8 mouse cellular contexts compared by ENCODE assay signal in the genomic region with DNA sequence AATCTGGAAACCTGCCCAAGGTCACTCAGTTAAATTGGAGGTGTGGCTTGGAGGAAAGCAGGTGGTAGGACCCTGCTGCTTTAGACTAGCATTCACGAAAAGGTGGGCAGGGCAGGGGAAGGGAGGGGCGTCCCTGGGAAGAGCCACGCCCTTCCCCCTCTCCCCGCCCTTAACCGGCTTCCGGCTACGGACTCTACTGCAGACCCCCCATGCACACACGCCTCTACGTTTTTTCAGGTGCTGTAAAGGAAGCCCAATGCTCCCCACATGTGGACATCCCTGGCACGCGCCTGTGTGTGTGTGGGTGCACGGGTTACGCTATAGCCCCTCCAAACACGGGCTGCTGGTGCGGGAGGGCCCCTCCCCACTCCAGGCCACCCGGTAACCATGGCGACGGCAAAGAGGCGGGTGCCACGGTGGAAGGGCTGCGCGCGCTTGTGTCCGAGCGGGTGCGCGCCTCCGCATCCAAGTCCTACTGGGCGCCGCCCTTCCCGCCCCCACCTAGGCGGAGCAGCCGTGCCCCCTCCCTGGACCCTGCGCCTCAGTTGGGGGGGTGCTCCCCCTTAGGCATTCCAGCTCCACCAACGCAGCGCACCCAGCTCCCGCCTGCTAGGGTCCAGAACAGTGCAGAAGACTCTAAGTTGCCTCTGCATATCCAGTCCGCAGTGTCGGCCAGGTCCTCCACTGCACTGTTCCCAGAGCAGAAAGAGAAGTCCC. TPM values are rescaled to one million over a fixed set of nuclear protein-coding genes. Genes with fewer than 3 reads are reported as not detected.
DNase-seq lines count a peak whose midpoint lies in the region; ATAC-seq and TF ChIP-seq lines count a peak whose summit lies in the region.

No protein-coding gene starts in this region.

- H3K4me3 ChIP-seq in ES-E14 (ENCODE audit: insufficient read depth in 1 of 2, low read depth in 1 of 2, low read length in 2 of 2, poor library complexity in 1 of 2, severe bottlenecking in 1 of 2), result peak overlapping the region; percentile 60 to 84
- H3K4me3 ChIP-seq in embryonic fibroblast, embryonic 13.5 days (ENCODE audit: insufficient read depth, low read length), result peak overlapping the region; percentile 17; the same call in 1 of the 2 replicates
- H3K4me3 ChIP-seq in layer of hippocampus, adult 2 months, result peak overlapping the region; percentile 62
- H3K4me3 ChIP-seq in liver, postnatal 0 days (ENCODE audit: low read depth, low read length), result peak overlapping the region; percentile 32

- 3% methylated on average over 36 of the region's 39 CpGs for WGBS in liver, postnatal 0 days (ENCODE audit: insufficient replicate concordance)

- no peak for TF ChIP-seq EP300 in liver, postnatal 0 days (IDR thresholded peaks at IDR 0.05; ENCODE audit: low read depth)

- H3K27ac ChIP-seq in ES-E14 (ENCODE audit: insufficient read depth, low read depth, low read length, poor library complexity, severe bottlenecking), result peak overlapping the region; percentile 23; the same call in 1 of the 2 replicates
- H3K27ac ChIP-seq in embryonic fibroblast, embryonic 13.5 days (ENCODE audit: insufficient read depth, low read length), result no peak overlapping the region
- H3K27ac ChIP-seq in layer of hippocampus, adult 2 months, result peak overlapping the region; percentile 55
- no peak overlapping the region for H3K27ac ChIP-seq in liver, postnatal 0 days (ENCODE audit: low read depth)

- no peak for TF ChIP-seq CTCF in embryonic fibroblast, embryonic 13.5 days (IDR thresholded peaks at IDR 0.05; ENCODE audit: borderline replicate concordance, insufficient read depth, low read length)
- no peak for TF ChIP-seq CTCF in layer of hippocampus, adult 2 months (conservative IDR thresholded peaks at IDR 0.05)
- TF ChIP-seq CTCF in liver, postnatal 0 days (IDR thresholded peaks at IDR 0.05; ENCODE audit: low read depth), result no peak

- in situ Hi-C loops in ES-E14 (cut with MboI; ENCODE audit: low sequenced_read_pairs in 2 of 2, unreplicated experiment in 2 of 2), result no loop called here

- H3K4me2 ChIP-seq in liver, postnatal 0 days (ENCODE audit: low read depth, low read length), result peak overlapping the region; percentile 71

- peaks cover 12 to 32% of the 10 kb centered on the region in 2 experiments for H3K4me1 ChIP-seq in ES-E14 (ENCODE audit: control insufficient read depth in 2 of 2, insufficient read depth in 2 of 2, low read length in 2 of 2, poor library complexity in 1 of 2)
- peaks cover 5% of the 10 kb centered on the region; the same call in 1 of the 2 replicates for H3K4me1 ChIP-seq in embryonic fibroblast, embryonic 13.5 days (ENCODE audit: control insufficient read depth, insufficient read depth, low read length)
- H3K4me1 ChIP-seq in liver, postnatal 0 days (ENCODE audit: insufficient read depth), result peaks cover 13% of the 10 kb centered on the region

- no peak overlapping the region for H3K9ac ChIP-seq in ES-E14 (ENCODE audit: insufficient read depth, low read depth, low read length, poor library complexity, severe bottlenecking)
- H3K9ac ChIP-seq in liver, postnatal 0 days (replicated peaks), result 0 out of 2 replicates have a peak overlapping the region, but pooled peaks have one; percentile 30

- intact Hi-C loops in heart, postnatal 36 days (cut with DNase I), result no loop called here

- no peak for TF ChIP-seq POLR2A in embryonic fibroblast, embryonic 13.5 days (IDR thresholded peaks at IDR 0.05; ENCODE audit: low read depth, low read length)

- DNase-seq in ES-E14 (ENCODE audit: low read depth, low spot score), result peak; percentile 72
- peak; percentile 52 to 60 for DNase-seq in adrenal gland, postnatal 4 days (ENCODE audit: low spot score in 2 of 2)
- peak; percentile 46 to 54 for DNase-seq in heart, postnatal 36 days
- peak; percentile 55 to 59 for DNase-seq in layer of hippocampus, adult 2 months (ENCODE audit: low spot score in 2 of 2)
- peak; percentile 55 for DNase-seq in liver, postnatal 0 days
- peak; percentile 68 for DNase-seq in ovary, adult 18-20 months (ENCODE audit: low spot score)
- DNase-seq in yolk sac, embryonic 10.5 days (ENCODE audit: low spot score), result peak; percentile 83

- ATAC-seq in liver, postnatal 0 days, result peak; percentile 69

- no peaks in the 10 kb centered on the region for H3K9me3 ChIP-seq in ES-E14 (ENCODE audit: control insufficient read depth, insufficient read depth, low read depth, low read length)
- no peaks in the 10 kb centered on the region for H3K9me3 ChIP-seq in liver, postnatal 0 days (ENCODE audit: low read length)

- H3K27me3 ChIP-seq in liver, postnatal 0 days (ENCODE audit: insufficient read depth, low read length), result no peaks in the 10 kb centered on the region

- peaks cover 37% of the 10 kb centered on the region for H3K36me3 ChIP-seq in ES-E14 (ENCODE audit: control insufficient read depth, insufficient read depth, low read length, poor library complexity, severe bottlenecking)
- H3K36me3 ChIP-seq in liver, postnatal 0 days (replicated peaks; ENCODE audit: insufficient read depth, low read length), result no peaks in the 10 kb centered on the region

TF ChIP-seq in ES-E14, 5 proteins besides CTCF, POLR2A, EP300 and RAD21:
- TF ChIP-seq HCFC1 (IDR thresholded peaks at IDR 0.05; ENCODE audit: borderline replicate concordance, insufficient read depth, low read length) (no peak), CHD2 (IDR thresholded peaks at IDR 0.05; ENCODE audit: low read depth, low read length) (no peak), MAFK (IDR thresholded peaks at IDR 0.05; ENCODE audit: insufficient read depth, low read depth, low read length) (no peak), ZNF384 (IDR thresholded peaks at IDR 0.05; ENCODE audit: low read depth, low read length) (no peak), ZC3H11A (IDR thresholded peaks at IDR 0.05; ENCODE audit: borderline replicate concordance, low read depth, low read length) (no peak)

RNA-seq across cellular contexts. Expression of gene Ptprf, which starts 30.5 kb away (rescaled TPM):
- total RNA-seq in ES-E14 (2012; rRNA removed), result 226 and 491 TPM in 2 replicates
- total RNA-seq in adrenal gland, postnatal 4 days (2021), result 100 to 1,000 TPM; 102 to 120 TPM
- polyA plus RNA-seq in embryonic fibroblast, embryonic 13.5 days (2011; ENCODE audit: insufficient read length, low read depth, missing spikeins), result 38.3 and 39.9 TPM in 2 replicates
- total RNA-seq in heart, postnatal 36 days (2021), result 1 to 10 TPM; 7.5 to 9.2 TPM
- total RNA-seq in layer of hippocampus, adult 2 months (2021), result 10 to 100 TPM; 69.8 to 73.0 TPM
- polyA plus RNA-seq in liver, postnatal 0 days (2015; fragmentation: Nextera tagmentation; extraction: Ambion mirVana), result 10.3 and 11.8 TPM in 2 replicates

Comparison
In these comparisons a context has a peak if more than half of its experiments do, and no peak if none do; other contexts are left out.
1. H3K27ac ChIP-seq: peak in ES-E14 (single experiment) and layer of hippocampus, adult 2 months (single experiment); none in embryonic fibroblast, embryonic 13.5 days (single experiment) and liver, postnatal 0 days (single experiment).
2. H3K4me3 ChIP-seq: peak in every context shown above with its lines; median percentile 72 in ES-E14; 62 in layer of hippocampus, adult 2 months; 32 in liver, postnatal 0 days; 17 in embryonic fibroblast, embryonic 13.5 days.
3. RNA of gene Ptprf, which starts 30.5 kb away (total RNA-seq): 226 to 491 TPM in ES-E14, 102 to 120 TPM in adrenal gland, postnatal 4 days and 69.8 to 73.0 TPM in layer of hippocampus, adult 2 months; 7.5 to 9.2 TPM in heart, postnatal 36 days; every median in the first group is over 4 times any median in the second.
4. Peak in every context shown above with its lines, with median percentiles within 50 percentile points of each other: DNase-seq.